8 mouse cellular contexts compared by ENCODE assay signal in the genomic region with DNA sequence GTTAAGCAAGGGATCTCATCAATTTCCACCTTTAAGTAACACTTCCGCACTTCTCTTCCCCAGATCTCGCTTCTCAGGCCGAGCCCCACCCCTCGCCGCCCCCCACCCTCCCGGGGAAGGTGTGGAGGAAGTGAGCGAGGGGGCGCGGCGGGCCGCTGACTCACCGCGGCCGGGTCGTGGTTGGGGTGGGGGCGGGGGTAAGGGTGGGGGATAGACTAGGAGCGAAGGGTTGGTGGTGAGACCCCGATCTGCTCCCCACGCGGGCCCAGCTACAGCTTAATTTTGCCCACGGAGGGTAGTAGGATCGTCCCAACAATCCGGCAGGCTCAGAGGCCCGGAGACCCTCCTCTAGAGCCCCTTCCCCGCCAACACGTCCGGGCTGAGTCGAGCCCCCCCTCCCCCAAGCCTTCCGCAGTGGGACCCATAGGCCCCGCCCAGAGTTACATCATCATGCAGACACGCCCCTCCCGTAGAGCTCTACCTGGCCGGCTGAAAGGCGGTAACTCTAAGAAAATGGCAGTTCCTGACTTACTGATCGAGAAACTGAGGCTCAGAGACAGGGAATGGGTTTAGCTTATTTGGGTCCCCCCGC. TPM values are rescaled to one million over a fixed set of nuclear protein-coding genes. Genes with fewer than 3 reads are reported as not detected.
DNase-seq lines count a peak whose midpoint lies in the region; ATAC-seq and TF ChIP-seq lines count a peak whose summit lies in the region.

No protein-coding gene starts in this region.

- peak; percentile 48 for DNase-seq in 3T3-L1 (ENCODE audit: low read depth, low spot score)
- peak; percentile 64 for DNase-seq in MN1 (ENCODE audit: low spot score)
- DNase-seq in cerebellum, postnatal 14 days: peak; percentile 76 to 81
- DNase-seq in heart, adult 2 months: peak; percentile 77 to 80
- DNase-seq in kidney, adult 2 months: peak; percentile 88
- DNase-seq in lung, postnatal 0 days (ENCODE audit: low spot score): peak; percentile 90
- peak; percentile 41 for DNase-seq in ovary, postnatal 10 days (ENCODE audit: low spot score)
- peak; percentile 76 to 81 for DNase-seq in urinary bladder, postnatal 36 days (ENCODE audit: low spot score in 2 of 2)

- H3K4me1 ChIP-seq in heart, adult 2 months (ENCODE audit: control insufficient read depth, insufficient read depth, low read length): peaks cover 11% of the 10 kb centered on the region
- H3K4me1 ChIP-seq in kidney, adult 2 months (ENCODE audit: control insufficient read depth, insufficient read depth, low read length): peaks cover 8% of the 10 kb centered on the region
- peaks cover 8% of the 10 kb centered on the region; the same call in 1 of the 2 replicates for H3K4me1 ChIP-seq in lung, postnatal 0 days (ENCODE audit: insufficient read depth, low read depth, low read length)

- H3K9ac ChIP-seq in heart, adult 2 months (ENCODE audit: low read depth, low read length): peak overlapping the region; percentile 93
- peak overlapping the region; percentile 78 for H3K9ac ChIP-seq in lung, postnatal 0 days (replicated peaks; ENCODE audit: low read depth)

- H3K79me2 ChIP-seq in heart, adult 2 months (replicated peaks; ENCODE audit: control insufficient read depth, insufficient read depth, low read length): peaks cover 3% of the 10 kb centered on the region

- peak overlapping the region; percentile 65 for H3K4me3 ChIP-seq in heart, adult 2 months
- peak overlapping the region; percentile 87 for H3K4me3 ChIP-seq in kidney, adult 2 months (ENCODE audit: insufficient read depth, low read depth, low read length)
- peak overlapping the region; percentile 90 for H3K4me3 ChIP-seq in lung, postnatal 0 days (ENCODE audit: low read depth, low read length)

- no peak for TF ChIP-seq EP300 in heart, adult 2 months (IDR thresholded peaks at IDR 0.05; ENCODE audit: insufficient read depth, low read depth, low read length)
- 0 out of 2 replicates have a peak, but pooled peaks have one; percentile 17 for TF ChIP-seq EP300 in lung, postnatal 0 days (IDR thresholded peaks at IDR 0.05)

- H3K27ac ChIP-seq in heart, adult 2 months: peak overlapping the region; percentile 90
- peak overlapping the region; percentile 91 for H3K27ac ChIP-seq in kidney, adult 2 months (ENCODE audit: insufficient read depth, low read depth, low read length)
- peak overlapping the region; percentile 95 for H3K27ac ChIP-seq in lung, postnatal 0 days (ENCODE audit: low read length)

- 1% methylated on average over 36 of the region's 36 CpGs for WGBS in heart, adult 2 months
- WGBS in kidney, adult 2 months: under 1% methylated on average over 35 of the region's 36 CpGs
- WGBS in lung, postnatal 0 days: under 1% methylated on average over 25 of the region's 36 CpGs

- no peaks in the 10 kb centered on the region for H3K27me3 ChIP-seq in heart, adult 2 months (ENCODE audit: control insufficient read depth, insufficient read depth, low read length)
- no peaks in the 10 kb centered on the region for H3K27me3 ChIP-seq in kidney, adult 2 months (replicated peaks; ENCODE audit: control insufficient read depth, insufficient read depth, low read length)
- H3K27me3 ChIP-seq in lung, postnatal 0 days (replicated peaks; ENCODE audit: insufficient read depth, low read length): no peaks in the 10 kb centered on the region

- no peaks in the 10 kb centered on the region for H3K9me3 ChIP-seq in lung, postnatal 0 days (ENCODE audit: low read length)

- intact Hi-C loops in heart, adult 2 months (cut with DNase I): loop anchor here (5.0 kb wide), 1 partner anchor 60 kb away; a partner anchor contains a TSS

- peak; percentile 56 for ATAC-seq in lung, postnatal 0 days

- peaks cover 5% of the 10 kb centered on the region; the same call in 1 of the 2 replicates for H3K36me3 ChIP-seq in heart, adult 2 months (ENCODE audit: control insufficient read depth, insufficient read depth, low read length)
- no peaks in the 10 kb centered on the region for H3K36me3 ChIP-seq in kidney, adult 2 months (ENCODE audit: control insufficient read depth, insufficient read depth, low read length)
- no peaks in the 10 kb centered on the region for H3K36me3 ChIP-seq in lung, postnatal 0 days (ENCODE audit: insufficient read depth, low read length)

- TF ChIP-seq POLR2A in heart, adult 2 months (IDR thresholded peaks at IDR 0.05; ENCODE audit: insufficient read depth, low read depth, low read length): no peak
- TF ChIP-seq POLR2A in kidney, adult 2 months (IDR thresholded peaks at IDR 0.05; ENCODE audit: low read depth, low read length): no peak

- H3K4me2 ChIP-seq in lung, postnatal 0 days (replicated peaks; ENCODE audit: low read depth, low read length): peak overlapping the region; percentile 91

- no peak for TF ChIP-seq CTCF in heart, adult 2 months (IDR thresholded peaks at IDR 0.05)
- no peak for TF ChIP-seq CTCF in kidney, adult 2 months (conservative IDR thresholded peaks at IDR 0.05; ENCODE audit: insufficient read depth, insufficient read length, low read depth, low read length)
- TF ChIP-seq CTCF in lung, postnatal 0 days (IDR thresholded peaks at IDR 0.05): no peak

RNA-seq across cellular contexts. Expression of a gene that starts 0.7 kb away (rescaled TPM):
- 10 to 100 TPM; 25.1 to 30.8 TPM for total RNA-seq in heart, adult 2 months (2021)
- 43.3 and 51.5 TPM in 2 replicates for polyA plus RNA-seq in heart, adult 2 months (2012; rRNA removed)
- polyA plus RNA-seq in kidney, adult 2 months (2012; rRNA removed): 69.5 and 71.5 TPM in 2 replicates
- 109 and 121 TPM in 2 replicates for polyA plus RNA-seq in lung, postnatal 0 days (2015; fragmentation: Nextera tagmentation; extraction: Ambion mirVana)

RNA-seq across cellular contexts. Expression of a gene that starts 7.6 kb away (rescaled TPM):
- total RNA-seq in heart, adult 2 months (2021): under 1 TPM in 1 of 2 experiments, not detected in 1; 0.21 TPM
- polyA plus RNA-seq in heart, adult 2 months (2012; rRNA removed): 0.09 and 0.33 TPM in 2 replicates
- polyA plus RNA-seq in kidney, adult 2 months (2012; rRNA removed): not detected in 2 replicates
- polyA plus RNA-seq in lung, postnatal 0 days (2015; fragmentation: Nextera tagmentation; extraction: Ambion mirVana): not detected in 2 replicates

RNA-seq across cellular contexts. Expression of a gene that starts 10.2 kb away (rescaled TPM):
- total RNA-seq in heart, adult 2 months (2021): 100 to 1,000 TPM; 114 to 136 TPM
- 273 and 340 TPM in 2 replicates for polyA plus RNA-seq in heart, adult 2 months (2012; rRNA removed)
- 7.6 and 19.1 TPM in 2 replicates for polyA plus RNA-seq in kidney, adult 2 months (2012; rRNA removed)
- polyA plus RNA-seq in lung, postnatal 0 days (2015; fragmentation: Nextera tagmentation; extraction: Ambion mirVana): 23.8 and 26.6 TPM in 2 replicates

RNA-seq across cellular contexts. Expression of a gene that starts 37.6 kb away (rescaled TPM):
- 1 to 10 TPM in 1 of 2 experiments, under 1 TPM in 1; 0.89 to 1.1 TPM for total RNA-seq in heart, adult 2 months (2021)
- polyA plus RNA-seq in heart, adult 2 months (2012; rRNA removed): 0.94 and 1.1 TPM in 2 replicates
- 0.17 and 0.19 TPM in 2 replicates for polyA plus RNA-seq in kidney, adult 2 months (2012; rRNA removed)
- polyA plus RNA-seq in lung, postnatal 0 days (2015; fragmentation: Nextera tagmentation; extraction: Ambion mirVana): 0.17 and 0.44 TPM in 2 replicates

RNA-seq across cellular contexts. Expression of a gene that starts 44.1 kb away (rescaled TPM):
- total RNA-seq in heart, adult 2 months (2021): 10 to 100 TPM; 59.9 to 66.0 TPM
- 64.6 and 91.3 TPM in 2 replicates for polyA plus RNA-seq in heart, adult 2 months (2012; rRNA removed)
- 41.7 and 48.5 TPM in 2 replicates for polyA plus RNA-seq in kidney, adult 2 months (2012; rRNA removed)
- polyA plus RNA-seq in lung, postnatal 0 days (2015; fragmentation: Nextera tagmentation; extraction: Ambion mirVana): 18.8 and 19.0 TPM in 2 replicates

Comparison
In these comparisons a context has a peak if more than half of its experiments do, and no peak if none do; other contexts are left out.
1. Peak in every context shown above with its lines: DNase-seq, ATAC-seq, H3K4me3 ChIP-seq and H3K27ac ChIP-seq.